Mouse (Mus musculus) kidney, embryonic 14.5 days (tissue): ENCODE measurements around the gene Clpp. TPM values are rescaled to one million over a fixed set of nuclear protein-coding genes. Genes with fewer than 3 reads are reported as not detected.

Experiments used
- ATAC-seq: fragments of 200-750 bp; cut with Nextera tagmentation; 2 replicates; pipeline ENCODE4 v1.8.0; 2017; ENCODE audit warnings: moderate number of reproducible peaks, mild to moderate bottlenecking, moderate TSS enrichment, moderate library complexity; ENCODE audit not compliant: low FRiP score, low TSS enrichment
- H3K27ac ChIP-seq: fragments of 300-500 bp; sonication (generic); 2 replicates; pipeline ENCODE4 v1.5.1; 2014; ENCODE audit warnings: low read depth, mild to moderate bottlenecking, low read length, moderate library complexity, mixed read lengths
- H3K27me3 ChIP-seq: fragments of 300-500 bp; sonication (generic); 2 replicates; pipeline ENCODE4 v1.6.1; 2014; ENCODE audit warnings: mild to moderate bottlenecking, low read length; ENCODE audit not compliant: control insufficient read depth, insufficient read depth
- H3K36me3 ChIP-seq: fragments of 300-500 bp; sonication (generic); 2 replicates; pipeline ENCODE4 v1.6.1; 2014; ENCODE audit warnings: low read length, mixed read lengths; ENCODE audit not compliant: control insufficient read depth, insufficient read depth
- H3K4me1 ChIP-seq: fragments of 300-500 bp; sonication (generic); 2 replicates; pipeline ENCODE4 v1.6.1; 2014; ENCODE audit warnings: low read length, mixed read lengths; ENCODE audit not compliant: control insufficient read depth, insufficient read depth
- H3K4me2 ChIP-seq: fragments of 300-500 bp; sonication (generic); replicated peaks from 2 replicates; pipeline ENCODE4 v1.6.1; 2014; ENCODE audit warnings: low read depth, mild to moderate bottlenecking, low read length
- H3K4me3 ChIP-seq: fragments of 300-500 bp; sonication (generic); 2 replicates; pipeline ENCODE4 v1.5.1; 2014; ENCODE audit warnings: mild to moderate bottlenecking, low read length
- H3K9ac ChIP-seq: fragments of 300-500 bp; sonication (generic); 2 replicates; pipeline ENCODE4 v1.6.1; 2014; ENCODE audit warnings: low read depth, mild to moderate bottlenecking, low read length, moderate library complexity
- H3K9me3 ChIP-seq: fragments of 300-500 bp; sonication (generic); 2 replicates; pipeline ENCODE4 v1.6.1; 2016; ENCODE audit warnings: low read length; ENCODE audit not compliant: control insufficient read depth
- WGBS: fragments of 180-500 bp; shearing (Covaris S2); extraction: QIAGEN DNeasy Blood & Tissue Kit; methylation state at CpG from one replicate; pipeline ENCODE4 v1.1.7; 2014; 5-methylcytosine and 5-hydroxymethylcytosine counted together
- polyA plus RNA-seq: library from polyadenylated mRNA; unstranded; fragments of >200 nt; fragmentation: Nextera tagmentation; extraction: Ambion mirVana; gene quantifications from 2 replicates; pipeline ENCODE4 v1.2.1, GENCODE M21; 2014

The Clpp gene
- polyA plus RNA-seq, 1 experiment from 2014 or later, result 173 TPM

DNA sequence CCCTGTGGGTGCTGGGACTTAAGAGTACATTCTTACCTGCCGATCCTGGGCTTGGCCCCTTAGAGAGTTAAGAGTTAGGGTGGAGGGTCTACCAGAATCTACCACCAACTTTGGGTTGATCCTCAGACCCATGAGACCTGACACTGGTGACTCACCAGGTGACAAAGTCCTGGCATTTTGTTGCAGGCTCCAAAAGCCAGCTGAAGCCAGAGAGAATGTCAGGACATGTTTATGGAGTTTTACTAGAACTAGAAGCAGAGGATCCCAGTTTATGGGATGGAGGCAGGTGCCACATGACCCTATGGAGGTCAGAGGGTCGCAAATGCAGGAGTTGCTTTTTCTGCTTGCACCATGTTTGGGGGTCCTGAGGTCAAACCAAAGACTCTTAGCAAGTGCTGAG, 6.4 kb downstream of the Clpp start:
- ATAC-seq, result no peak
- 75% methylated on average over 2 of the region's 2 CpGs for WGBS
- H3K27ac ChIP-seq, result no peak overlapping the region
- H3K9ac ChIP-seq, result no peak overlapping the region
- no peak overlapping the region for H3K4me2 ChIP-seq
- peaks cover 63% of the 10 kb centered on the region for H3K36me3 ChIP-seq
- peaks cover 8% of the 10 kb centered on the region for H3K4me1 ChIP-seq
- H3K4me3 ChIP-seq, result peak overlapping the region; percentile 85; the same call in 1 of the 2 replicates
- H3K27me3 ChIP-seq, result no peaks in the 10 kb centered on the region
- H3K9me3 ChIP-seq, result no peaks in the 10 kb centered on the region

DNA sequence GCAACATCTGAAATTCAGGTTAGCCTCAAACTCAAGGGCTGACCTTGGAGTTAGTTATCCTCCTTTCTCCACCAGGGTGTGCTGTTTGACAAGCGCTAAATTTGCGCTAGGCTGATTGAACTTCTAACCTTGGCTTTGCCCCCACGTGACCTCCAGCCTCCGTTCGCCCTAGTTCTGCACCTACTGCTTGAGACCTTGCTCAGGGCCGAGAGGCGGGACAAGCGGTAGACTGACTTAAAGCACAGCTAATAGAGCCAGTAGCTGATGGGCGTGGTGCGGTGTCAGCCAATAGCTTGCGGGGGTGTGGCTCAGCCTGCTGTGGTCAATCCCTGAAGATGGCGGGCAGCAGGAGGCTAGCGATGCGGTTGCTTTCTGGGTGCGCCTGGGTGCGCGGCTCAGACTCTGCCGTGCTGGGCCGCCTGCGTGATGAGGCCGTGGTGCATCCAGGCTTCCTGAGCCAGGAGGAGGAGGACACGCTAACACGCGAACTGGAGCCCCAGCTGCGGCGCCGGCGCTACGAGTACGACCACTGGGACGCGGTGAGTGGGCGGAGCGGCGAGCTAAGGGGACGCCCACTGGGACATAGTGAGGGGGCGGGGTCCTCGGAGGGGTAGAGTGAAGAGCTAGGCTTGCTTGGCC, 7.0 kb downstream of the Clpp start, which contains the start of gene Alkbh7:
TSS of gene Alkbh7 (plus strand) at position 311 of the 639 bp plus-strand sequence.
- Histone ChIP-seq H3K9ac (peak within 1 kb of the TSS; percentile 63), H3K4me2 (peak within 1 kb of the TSS; percentile 69), H3K27me3 (no peaks in the 10 kb centered on the region), H3K4me1 (peaks cover 8% of the 10 kb centered on the region), H3K27ac (peak within 1 kb of the TSS; percentile 69; the same call in 1 of the 2 replicates), H3K9me3 (no peaks in the 10 kb centered on the region), H3K4me3 (peak within 1 kb of the TSS; percentile 85), H3K36me3 (peaks cover 63% of the 10 kb centered on the region)
- peak; percentile 99 for ATAC-seq
- WGBS, result under 1% methylated on average over 38 of the region's 38 CpGs

DNA sequence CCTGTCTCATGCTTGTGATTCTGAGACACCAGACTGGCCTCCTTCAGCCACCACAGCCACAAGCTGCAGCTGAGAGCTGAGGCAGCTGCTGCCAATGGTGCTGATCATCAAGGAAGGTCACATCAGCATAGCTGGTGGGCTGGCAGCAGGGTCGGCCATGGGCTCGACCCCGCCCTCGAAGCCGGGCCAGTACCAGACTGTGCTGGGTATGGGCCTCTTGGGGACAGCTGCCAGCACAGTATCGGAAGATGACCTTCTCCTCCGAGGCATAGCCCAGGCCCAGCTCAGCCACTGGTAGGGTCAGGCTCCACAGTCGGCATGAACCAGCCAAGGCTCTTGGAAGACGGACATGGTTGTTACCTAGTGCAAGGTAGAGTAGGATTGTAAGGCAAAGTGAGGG, 9.3 kb downstream of the Clpp start:
- H3K9me3 ChIP-seq, result no peaks in the 10 kb centered on the region
- H3K4me1 ChIP-seq, result peaks cover 8% of the 10 kb centered on the region
- no peak for ATAC-seq
- H3K9ac ChIP-seq, result no peak overlapping the region
- no peak overlapping the region for H3K4me3 ChIP-seq
- H3K27ac ChIP-seq, result no peak overlapping the region
- no peaks in the 10 kb centered on the region for H3K27me3 ChIP-seq
- H3K36me3 ChIP-seq, result peaks cover 59% of the 10 kb centered on the region
- 90% methylated on average over 9 of the region's 9 CpGs for WGBS
- no peak overlapping the region for H3K4me2 ChIP-seq

DNA sequence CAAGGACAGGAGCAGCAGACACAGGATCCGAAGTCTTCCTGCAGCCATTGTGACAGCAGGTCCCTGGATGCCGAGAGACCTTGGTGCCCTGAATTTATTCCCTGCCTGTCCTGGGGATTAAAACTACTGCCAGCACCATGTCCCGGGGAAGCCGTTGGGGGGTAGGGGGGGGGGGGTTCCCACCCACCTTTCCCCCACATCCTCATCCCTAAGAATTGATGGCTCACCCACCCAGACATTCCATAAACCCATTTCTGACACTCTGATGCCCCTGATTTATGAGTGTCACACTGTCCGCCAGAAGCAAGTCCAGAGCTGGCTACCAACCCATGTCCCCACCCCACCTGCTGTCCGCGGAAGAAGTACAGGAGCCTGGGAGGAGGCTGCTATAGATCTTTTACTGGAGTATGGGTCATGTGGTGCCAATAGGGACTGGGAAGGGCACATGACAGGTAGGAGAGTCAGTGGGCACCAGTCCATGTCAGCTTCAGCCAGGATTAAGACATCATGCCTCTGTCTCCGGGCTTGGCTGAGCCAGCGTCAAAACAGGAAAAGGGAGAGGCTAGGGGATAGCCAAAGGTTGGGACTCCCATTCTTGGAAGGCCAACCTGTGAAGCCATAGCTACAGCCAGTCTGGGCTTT, 10.0 kb downstream of the Clpp start, which contains the start of gene Pspn:
TSS of gene Pspn (minus strand) at position 51 of the 642 bp plus-strand sequence.
- Histone ChIP-seq H3K36me3 (peaks cover 59% of the 10 kb centered on the region), H3K4me2 (no peak within 1 kb of the TSS), H3K4me3 (no peak within 1 kb of the TSS), H3K9ac (no peak within 1 kb of the TSS), H3K27ac (no peak within 1 kb of the TSS), H3K4me1 (peaks cover 8% of the 10 kb centered on the region), H3K9me3 (no peaks in the 10 kb centered on the region), H3K27me3 (no peaks in the 10 kb centered on the region)
- 85% methylated on average over 9 of the region's 9 CpGs for WGBS
- no peak for ATAC-seq

DNA sequence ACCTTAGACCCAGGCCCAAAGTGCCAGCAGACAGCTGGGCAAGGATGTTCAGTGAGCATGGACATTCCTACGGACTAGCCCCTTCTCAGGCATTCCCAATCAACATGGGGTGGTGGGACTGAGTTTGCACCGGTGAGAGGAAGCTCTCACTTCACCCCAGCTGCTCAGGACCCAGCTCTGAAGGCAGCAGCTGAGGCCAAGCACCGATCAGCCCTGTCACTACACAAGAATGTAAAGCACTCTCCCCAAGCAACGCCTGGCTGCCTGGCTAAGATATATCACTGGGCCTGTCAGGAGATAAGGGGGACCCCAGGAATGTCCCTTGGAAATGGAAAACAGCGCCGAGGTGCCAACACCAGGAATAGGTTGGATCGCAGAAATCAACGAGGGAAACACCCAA, 11.1 kb downstream of the Clpp start:
- Histone ChIP-seq H3K36me3 (peaks cover 59% of the 10 kb centered on the region), H3K4me1 (peaks cover 8% of the 10 kb centered on the region)

DNA sequence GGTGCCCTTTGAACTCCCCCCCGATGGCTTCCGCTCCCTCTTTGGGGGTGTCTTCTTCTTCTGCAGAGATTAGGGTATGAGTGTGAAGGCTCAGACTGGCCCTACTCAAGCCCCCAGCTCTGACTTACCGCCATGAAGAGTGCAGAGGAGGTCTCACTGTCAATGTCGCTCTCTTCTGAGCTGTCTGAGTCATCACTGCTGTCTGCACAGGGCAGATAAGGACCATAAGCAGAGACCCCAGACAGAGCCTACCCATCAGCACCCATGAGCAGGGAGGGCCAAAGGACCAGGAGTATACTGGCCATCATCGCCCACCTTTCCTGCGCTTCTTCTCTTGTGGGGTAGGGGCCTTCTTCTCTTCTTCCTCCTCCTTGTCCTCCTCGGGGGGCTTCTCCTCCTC, 13.9 kb downstream of the Clpp start:
- no peak overlapping the region for H3K4me3 ChIP-seq
- peaks cover 74% of the 10 kb centered on the region for H3K36me3 ChIP-seq
- no peak for ATAC-seq
- no peak overlapping the region for H3K4me2 ChIP-seq
- WGBS, result 87% methylated on average over 7 of the region's 7 CpGs
- no peaks in the 10 kb centered on the region for H3K27me3 ChIP-seq
- H3K9me3 ChIP-seq, result no peaks in the 10 kb centered on the region
- no peaks in the 10 kb centered on the region for H3K4me1 ChIP-seq
- no peak overlapping the region for H3K9ac ChIP-seq
- H3K27ac ChIP-seq, result no peak overlapping the region

More for the DNA sequence above, 11.1 kb downstream of the Clpp start:
- no peak overlapping the region for H3K27ac ChIP-seq
- H3K4me3 ChIP-seq, result no peak overlapping the region
- H3K27me3 ChIP-seq, result no peaks in the 10 kb centered on the region
- 71% methylated on average over 8 of the region's 8 CpGs for WGBS
- no peak for ATAC-seq
- H3K9me3 ChIP-seq, result no peaks in the 10 kb centered on the region
- no peak overlapping the region for H3K4me2 ChIP-seq
- H3K9ac ChIP-seq, result no peak overlapping the region

DNA sequence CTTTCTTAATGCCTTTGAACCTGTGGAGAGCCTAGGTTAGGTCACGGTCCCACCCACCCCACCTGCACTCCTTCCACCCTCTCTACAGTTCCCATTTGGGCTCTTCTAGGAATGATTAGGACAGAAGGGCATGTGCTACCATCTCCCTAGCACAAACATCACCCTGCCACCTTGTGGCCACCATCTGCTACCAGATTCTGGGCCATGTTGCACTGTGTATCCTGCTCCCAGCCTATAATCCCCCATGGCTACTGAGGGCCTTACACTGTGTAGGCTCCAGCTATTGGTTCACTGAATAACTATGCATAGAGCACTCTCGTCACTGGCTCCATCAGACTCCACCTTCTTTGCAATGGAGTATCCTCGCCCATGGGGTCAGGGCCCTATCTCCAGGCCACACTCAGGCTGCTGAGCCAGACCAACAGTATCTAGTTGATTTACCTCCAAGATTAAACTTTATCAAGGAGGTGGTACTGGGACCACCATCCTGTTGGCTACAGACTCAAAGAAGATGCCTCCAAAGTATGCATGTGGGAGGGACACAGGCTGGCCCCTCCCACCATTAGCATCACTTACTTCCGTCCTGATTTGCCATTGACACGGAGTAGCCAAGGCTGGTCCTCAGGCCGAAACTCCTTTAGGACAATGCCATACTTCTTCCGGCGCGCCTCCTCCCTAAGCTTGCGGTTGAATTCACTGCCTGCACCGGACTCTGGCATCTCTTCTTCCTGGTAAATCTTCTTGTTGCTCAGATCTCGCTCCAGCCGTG, 17.2 kb downstream of the Clpp start:
- Histone ChIP-seq H3K4me1 (peaks cover 9% of the 10 kb centered on the region; the same call in 1 of the 2 replicates), H3K9me3 (no peaks in the 10 kb centered on the region), H3K36me3 (peaks cover 68% of the 10 kb centered on the region), H3K27ac (no peak overlapping the region), H3K9ac (no peak overlapping the region), H3K4me3 (no peak overlapping the region), H3K4me2 (no peak overlapping the region), H3K27me3 (no peaks in the 10 kb centered on the region)
- WGBS, result 91% methylated on average over 13 of the region's 13 CpGs
- ATAC-seq, result no peak

DNA sequence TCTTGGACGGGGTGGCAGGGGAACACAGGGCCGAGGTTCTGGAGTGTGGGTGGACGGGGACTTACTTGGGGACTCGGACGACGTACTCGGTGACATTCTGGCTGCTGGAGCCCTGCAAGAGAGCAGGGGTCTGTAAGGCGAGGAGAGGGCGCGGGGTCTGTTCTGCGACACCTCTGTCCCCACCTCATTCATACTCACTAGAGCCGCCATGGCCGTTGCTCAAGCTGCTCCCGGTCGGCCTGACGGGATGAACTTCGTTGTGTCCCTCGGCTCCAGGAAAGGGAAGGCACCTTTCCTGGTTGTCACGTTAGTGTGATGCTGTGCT, 20.8 kb downstream of the Clpp start:
- H3K4me2 ChIP-seq, result peak overlapping the region; percentile 91

More for the DNA sequence above, 20.8 kb downstream of the Clpp start:
- WGBS, result 0% methylated on average over 19 of the region's 19 CpGs
- peak overlapping the region; percentile 87 for H3K9ac ChIP-seq
- H3K4me3 ChIP-seq, result peak overlapping the region; percentile 86
- peaks cover 35% of the 10 kb centered on the region for H3K36me3 ChIP-seq
- no peaks in the 10 kb centered on the region for H3K9me3 ChIP-seq
- peak overlapping the region; percentile 55; the same call in 1 of the 2 replicates for H3K27ac ChIP-seq
- H3K27me3 ChIP-seq, result no peaks in the 10 kb centered on the region
- peaks cover 12% of the 10 kb centered on the region; the same call in 1 of the 2 replicates for H3K4me1 ChIP-seq
- peak; percentile 57 for ATAC-seq
